Mouse (Mus musculus) CD8-positive naive resting alpha-beta T cell, adult 2 months (primary cell): ENCODE data around the gene Drg1.
"Not testable (repeated sequence)": the region's sequence is repeated elsewhere in the genome, so short reads cannot be mapped to it uniquely, and the experiment has no call there.

Experiments used
- DNase-seq, 2 experiments: peaks; one replicate each; pipeline ENCODE4 v3.0.0; 2022; ENCODE audit warnings: low read depth in 2 of 2, low spot score in 2 of 2

Drg1 gene

DNA sequence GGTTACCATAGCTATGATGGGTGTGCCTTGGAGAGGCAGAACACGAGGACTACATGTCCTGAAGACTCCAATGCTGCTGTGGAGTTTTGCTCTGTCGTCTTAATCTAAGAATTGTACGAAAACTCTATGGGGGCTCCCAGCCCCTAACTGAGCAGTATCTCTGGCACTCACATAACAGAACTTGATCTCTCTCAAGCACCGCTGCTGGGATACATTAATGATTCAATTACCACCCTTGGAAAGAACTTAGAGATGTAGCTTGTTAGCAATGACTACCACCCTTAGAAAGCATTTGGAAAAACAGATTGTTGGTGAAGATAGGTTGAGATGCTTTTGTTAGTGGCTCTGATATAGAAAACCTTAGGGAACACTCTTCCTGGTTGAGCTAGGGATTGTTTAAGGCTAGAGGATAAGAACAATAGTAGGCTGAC lies 98.6 kb downstream of the Drg1 start:
- peak; percentile 47 to 58 for DNase-seq

DNA sequence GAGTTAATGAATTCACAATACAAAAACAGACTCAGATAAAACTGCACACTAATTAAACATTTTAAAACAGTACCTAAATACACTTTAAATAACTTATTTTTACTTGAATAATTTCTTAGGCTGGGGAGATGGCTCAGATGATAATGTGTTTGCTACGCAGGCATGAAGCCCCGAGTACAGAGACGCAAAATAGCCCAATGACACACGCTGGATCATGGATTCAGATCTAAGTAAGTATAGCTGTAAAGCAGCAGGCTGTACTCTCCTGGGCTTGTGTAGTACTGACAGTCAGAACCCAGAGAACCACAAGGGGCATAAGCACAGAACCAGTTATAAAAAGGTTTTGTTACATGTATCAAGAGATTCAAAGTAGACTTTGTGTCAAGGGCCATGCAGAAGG lies 99.1 kb downstream of the Drg1 start:
- DNase-seq, result not testable (repeated sequence)

DNA sequence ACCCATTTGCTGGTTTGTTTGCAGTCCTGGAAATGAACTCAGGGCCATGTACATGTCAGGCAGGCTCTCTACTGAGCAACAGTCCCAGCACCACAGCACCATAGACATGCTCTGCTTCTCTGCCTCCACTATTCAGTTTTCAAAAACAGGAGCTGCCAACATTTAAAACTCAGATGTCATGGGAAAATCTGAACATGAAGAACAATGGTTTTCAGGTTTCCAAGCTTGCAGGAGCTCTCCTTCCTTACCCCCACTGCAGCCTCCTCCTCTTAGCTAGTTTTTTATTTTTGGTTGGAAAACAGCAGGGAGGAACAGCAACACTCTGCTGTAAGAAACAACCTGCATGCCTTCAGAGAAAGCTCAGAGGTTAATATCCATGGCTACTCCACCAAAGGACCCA lies 99.9 kb downstream of the Drg1 start:
- DNase-seq, result peak; percentile 43 to 49

DNA sequence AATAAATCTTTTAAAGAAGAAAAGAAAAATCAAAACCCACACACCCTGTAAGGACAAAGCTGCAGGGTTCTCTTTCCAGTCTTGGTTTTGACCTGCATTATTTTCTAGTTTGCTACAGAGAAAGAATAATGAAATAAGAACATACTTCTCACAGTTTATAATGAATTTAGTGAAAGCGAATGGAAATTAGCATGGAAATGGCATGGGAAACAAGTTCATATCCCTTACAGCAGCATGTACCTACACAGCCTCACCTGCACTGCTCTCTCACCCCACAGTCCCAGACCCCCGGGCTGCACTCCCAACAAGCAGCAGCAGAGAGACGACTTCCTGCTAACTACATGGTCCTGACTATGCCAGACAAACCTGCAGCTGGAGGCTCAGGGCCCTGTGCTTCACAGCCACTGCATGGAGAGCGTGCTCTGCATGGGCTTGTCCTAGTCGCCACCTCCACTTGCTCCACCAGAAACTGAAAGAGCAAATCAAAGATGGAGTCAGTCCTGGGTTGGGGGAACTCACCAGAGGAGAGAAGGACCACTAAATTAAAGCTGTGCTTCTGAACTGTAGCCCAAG lies 100.9 kb downstream of the Drg1 start:
- not testable (repeated sequence) for DNase-seq

DNA sequence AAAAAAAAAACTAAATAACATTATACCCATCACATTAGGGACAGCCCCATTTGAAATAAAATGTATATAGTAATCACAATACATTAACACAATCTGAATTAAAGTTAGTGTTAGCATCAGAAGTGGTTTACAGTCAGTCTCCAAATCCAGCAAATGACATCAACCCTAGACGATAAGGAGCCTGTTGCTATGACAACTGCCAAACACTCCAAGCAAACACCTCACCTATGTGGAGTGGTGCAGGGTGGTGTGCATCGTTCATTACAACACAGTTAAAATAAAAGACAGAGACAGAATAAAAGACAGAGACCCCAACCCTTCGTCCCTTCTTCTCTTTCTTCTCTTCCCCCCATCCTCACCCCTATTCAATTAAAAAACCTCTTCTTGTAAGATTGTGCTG lies 102.6 kb downstream of the Drg1 start:
- not testable (repeated sequence) for DNase-seq

DNA sequence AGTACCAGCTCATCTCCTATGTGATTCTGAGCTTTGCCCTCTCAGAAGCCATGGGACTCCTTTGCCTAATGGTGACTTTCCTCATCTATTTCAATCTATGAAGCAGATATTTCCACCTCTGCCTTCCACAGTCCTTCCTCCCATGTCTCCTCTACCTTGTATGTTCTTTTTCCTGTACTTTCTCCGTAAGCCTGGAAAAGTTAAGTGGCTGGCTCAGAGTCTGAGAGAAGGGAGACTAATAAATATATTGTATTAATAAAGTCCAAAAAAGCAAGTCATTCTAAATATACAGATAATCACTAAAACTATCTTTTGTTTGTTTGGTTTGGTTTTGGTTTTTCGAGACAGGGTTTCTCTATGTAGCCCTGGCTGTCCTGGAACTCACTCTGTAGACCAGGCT lies 103.1 kb downstream of the Drg1 start:
- DNase-seq, result peak; percentile 42 to 54

DNA sequence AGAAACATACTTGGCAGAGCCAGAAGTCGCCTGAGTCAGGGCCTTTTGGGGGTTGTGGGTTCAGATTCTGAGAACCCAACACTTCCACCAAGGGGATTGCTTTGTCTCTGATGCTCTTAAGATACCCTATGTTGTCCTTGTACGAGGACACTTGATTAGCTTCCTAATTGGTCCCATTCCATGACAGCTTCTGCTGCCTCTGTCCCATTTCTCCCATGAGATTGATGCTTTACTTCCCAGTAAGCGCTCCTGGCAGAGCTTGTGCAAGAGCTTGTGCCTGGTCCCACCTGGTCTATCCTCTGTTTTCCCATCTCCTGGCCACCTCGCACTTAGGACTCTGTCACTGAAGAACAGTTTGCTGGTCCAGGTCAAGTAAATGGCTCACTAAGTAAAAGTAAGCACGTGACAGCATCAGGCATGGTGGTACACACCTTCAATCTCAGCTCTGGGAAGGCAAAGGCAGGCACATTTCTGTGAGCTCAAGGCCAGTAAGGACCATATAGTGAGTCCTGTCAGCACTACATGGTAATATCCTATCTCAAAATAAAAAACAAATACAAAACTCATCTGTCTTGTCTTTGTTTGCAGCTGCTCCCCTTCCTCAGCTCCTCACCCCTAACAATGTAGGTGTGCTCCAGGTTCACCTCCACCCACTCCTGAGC lies 103.8 kb downstream of the Drg1 start:
- peak; percentile 67 to 77 for DNase-seq

DNA sequence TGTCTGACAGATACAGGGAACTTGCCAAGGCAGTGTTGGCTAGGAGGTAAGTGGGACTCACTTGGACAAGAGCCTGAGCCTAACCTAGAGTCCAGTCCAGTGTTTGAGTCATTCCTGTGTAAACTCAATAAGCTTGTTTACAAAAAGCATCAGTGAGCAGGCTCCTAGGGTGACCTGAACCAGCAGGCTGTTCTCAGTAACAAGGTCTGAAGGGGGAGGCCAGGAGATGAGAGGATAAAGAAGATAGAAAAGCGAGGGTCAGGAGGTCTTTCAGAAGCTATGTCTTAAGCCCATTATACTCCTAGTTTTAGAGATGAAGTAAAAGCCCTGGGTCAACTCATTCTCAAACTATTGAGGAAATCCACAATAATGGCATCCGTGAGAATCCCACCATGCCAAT lies 104.8 kb downstream of the Drg1 start:
- DNase-seq, result peak; percentile 59 to 69

DNA sequence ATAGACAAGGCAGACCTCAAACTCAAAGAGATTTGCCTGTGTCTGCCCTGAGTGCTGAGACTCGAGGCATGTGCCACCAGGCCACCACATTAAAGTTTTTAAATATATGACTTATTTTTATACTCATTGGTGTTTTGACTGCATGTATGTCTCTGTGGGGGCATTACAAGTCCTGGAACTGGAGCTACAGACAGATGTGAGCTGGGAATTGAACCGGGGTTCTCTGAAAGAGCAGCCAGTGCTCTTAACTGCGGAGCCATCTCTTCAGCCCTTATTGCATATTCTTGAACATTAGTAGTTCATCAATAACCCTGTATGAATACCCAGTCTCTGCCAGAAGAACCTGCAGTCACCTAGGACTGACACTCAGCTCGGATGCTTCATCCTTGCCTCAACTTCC lies 107.4 kb downstream of the Drg1 start:
- not testable (repeated sequence) for DNase-seq

DNA sequence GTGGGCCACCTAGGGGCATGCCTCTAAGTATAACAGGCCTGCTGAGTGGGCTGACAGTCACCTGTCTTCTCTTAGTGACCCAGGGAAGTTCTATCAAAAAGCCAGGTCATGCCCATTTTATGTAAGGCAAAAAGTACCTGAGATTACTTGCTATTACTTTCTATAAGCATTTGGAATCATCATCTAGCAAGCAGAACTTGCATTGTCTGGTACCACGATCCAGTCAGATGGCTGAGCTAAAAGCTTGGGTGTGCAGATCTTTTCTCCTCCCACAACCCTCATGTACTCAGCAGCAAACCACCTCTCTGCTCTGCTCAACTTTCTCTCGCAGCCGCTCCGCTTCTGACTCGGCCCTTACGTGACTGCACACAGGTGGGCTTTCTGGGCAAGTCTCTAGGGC lies 108.2 kb downstream of the Drg1 start:
- DNase-seq, result peak in 1 of 2 experiments; percentile 21

DNA sequence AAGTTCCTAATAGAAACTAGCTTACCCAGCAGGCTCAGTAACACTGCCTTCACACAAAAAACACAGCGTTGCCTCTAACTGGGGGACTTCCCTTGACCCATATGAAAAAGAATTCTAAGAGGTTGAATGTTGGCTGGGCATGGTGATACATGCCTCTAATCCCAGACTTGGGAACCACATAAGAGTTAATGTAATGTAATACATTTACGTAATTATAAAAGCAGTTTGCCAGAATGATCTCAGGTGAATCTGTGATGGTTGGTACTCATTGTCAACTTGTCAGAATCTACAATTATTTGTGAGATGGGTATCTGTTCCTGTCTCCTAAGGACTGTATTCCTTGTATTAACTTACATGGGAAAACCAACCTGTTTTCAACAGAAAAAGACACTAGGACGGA lies 109.2 kb downstream of the Drg1 start:
- DNase-seq, result not testable (repeated sequence)

DNA sequence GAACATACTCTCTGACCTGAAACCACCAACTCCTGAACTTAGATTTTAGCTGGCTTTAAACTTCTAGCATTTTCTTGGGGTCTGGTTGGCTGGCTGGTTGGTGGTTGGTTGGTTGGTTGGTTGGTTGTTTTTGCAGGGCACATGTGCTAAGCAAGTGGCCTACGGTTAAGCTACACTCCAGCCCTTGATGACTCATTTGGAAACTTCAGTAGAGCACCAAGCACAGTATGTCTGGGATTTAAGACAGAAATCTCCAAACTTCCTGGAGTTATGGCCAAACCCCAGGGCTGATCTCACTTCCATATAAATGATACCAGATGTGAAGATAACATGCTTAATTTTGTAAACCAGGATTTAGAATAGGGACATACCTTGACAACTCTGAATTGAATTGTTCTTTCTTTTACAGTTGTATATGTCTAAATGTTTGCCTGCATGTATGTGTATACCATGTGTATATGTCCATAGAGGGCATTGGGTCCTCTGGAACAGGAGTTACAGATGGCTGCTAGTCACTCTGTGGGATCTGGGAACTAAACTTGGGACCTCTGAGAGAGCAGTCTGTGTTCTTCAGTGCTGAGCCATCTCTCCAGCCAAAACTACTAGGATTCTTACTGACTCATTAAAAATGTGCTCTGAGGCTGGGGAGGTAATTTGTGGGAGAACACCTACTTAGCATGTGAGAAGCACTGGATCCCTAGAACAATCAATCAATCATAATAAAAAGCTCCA lies 112.4 kb downstream of the Drg1 start:
- peak; percentile 65 to 77 for DNase-seq

DNA sequence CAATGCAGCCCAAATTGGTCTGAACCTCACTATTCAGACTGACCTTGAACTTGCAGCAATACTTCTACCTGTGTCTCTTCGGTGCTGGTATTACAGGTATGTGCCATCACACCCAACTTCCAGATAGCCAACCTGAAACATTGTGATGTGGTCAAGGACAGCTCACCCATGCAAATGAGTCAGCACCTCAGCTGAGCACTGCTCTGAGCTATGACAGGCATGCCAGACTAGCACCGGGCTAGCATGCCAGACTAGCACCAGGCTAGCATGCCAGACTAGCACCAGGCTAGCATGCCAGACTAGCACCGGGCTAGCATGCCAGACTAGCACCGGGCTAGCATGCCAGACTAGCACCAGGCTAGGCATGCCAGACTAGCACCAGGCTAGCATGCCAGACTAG lies 114.9 kb downstream of the Drg1 start:
- DNase-seq, result not testable (repeated sequence)

DNA sequence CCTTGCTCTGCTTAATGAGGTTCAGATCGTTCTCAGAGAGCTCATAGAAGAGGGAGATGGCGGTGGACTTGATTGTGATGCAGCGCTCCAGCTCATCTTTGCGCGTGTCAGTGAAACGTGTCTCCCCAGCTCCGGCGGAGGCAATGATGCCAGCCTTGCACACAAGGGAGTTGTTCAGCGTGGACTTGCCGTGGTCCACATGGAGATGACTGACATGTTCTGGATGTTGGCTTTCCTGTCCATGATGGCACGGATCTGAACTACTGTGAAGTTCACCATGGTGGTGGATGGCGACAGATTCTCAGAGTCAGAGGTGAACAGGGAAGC lies 115.6 kb downstream of the Drg1 start:
- DNase-seq, result not testable (repeated sequence)

DNA sequence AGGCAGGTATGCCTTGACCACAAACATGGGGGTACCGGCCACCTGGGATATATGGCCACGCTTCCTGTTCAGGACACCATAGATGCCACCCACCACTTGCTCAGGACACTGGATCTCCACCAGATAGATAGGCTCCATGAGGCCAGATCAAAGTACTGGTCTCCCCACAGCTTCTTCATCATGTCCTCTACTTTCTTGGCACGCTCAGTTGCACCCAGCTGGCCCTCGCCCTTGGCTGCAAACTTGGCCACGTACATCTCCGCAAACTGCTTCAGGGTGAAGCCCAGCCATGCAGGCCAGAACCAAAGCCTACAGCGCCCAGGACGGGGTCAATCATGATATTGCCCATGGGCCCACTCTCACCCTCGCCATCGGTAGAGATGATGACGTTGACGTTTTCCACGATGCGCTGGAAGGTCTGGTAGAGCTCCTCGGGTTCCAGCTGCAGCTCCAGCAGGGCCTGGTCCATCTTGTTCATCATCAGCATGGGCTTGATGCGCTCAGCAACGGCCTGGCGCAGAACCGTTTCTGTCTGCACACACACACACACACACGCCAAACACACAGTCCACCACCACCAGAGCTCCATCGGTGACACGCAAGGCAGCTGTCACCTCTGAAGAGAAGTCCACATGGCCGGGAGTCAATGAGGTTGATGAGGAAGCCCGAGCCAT lies 116.1 kb downstream of the Drg1 start:
- DNase-seq, result not testable (repeated sequence)

DNA sequence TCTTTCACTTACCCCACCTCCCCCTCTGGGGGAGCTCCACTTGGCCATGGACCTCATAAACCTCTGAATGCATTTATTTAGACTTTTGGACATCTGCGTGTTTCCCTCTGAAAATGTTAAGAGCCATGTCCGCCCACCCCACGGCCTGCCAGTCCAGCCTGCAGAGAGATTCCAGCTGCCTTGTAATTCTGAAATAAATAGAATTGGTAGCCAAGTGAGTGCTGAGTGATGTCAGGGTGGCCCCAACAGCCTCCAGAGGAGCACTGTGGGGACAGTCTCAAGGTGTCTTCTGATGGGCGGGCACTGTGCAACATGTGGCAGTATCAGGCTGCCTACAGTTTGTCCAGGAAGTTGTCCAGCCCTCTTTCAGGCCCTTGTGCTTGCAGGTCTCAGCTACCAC lies 116.7 kb downstream of the Drg1 start:
- DNase-seq, result not testable (repeated sequence)

DNA sequence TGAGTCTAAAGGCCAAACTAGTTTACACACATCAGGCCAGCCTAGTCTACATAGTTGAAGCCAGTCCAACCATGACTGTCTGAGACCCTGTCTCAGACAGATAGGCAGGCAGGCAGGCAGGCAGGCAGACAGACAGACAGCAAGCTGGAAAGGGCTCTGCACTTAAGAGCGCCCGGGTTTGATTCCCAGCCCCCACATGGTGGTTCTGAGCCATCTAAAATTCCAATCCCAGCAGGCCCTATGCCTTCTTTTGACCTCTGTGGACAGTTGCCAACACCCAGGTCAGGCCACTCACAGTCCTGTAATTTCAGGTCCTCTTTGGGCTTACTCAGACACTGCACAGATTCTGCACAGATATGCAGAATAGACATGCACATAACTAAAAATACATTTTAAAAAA lies 119.4 kb downstream of the Drg1 start:
- DNase-seq, result not testable (repeated sequence)

DNA sequence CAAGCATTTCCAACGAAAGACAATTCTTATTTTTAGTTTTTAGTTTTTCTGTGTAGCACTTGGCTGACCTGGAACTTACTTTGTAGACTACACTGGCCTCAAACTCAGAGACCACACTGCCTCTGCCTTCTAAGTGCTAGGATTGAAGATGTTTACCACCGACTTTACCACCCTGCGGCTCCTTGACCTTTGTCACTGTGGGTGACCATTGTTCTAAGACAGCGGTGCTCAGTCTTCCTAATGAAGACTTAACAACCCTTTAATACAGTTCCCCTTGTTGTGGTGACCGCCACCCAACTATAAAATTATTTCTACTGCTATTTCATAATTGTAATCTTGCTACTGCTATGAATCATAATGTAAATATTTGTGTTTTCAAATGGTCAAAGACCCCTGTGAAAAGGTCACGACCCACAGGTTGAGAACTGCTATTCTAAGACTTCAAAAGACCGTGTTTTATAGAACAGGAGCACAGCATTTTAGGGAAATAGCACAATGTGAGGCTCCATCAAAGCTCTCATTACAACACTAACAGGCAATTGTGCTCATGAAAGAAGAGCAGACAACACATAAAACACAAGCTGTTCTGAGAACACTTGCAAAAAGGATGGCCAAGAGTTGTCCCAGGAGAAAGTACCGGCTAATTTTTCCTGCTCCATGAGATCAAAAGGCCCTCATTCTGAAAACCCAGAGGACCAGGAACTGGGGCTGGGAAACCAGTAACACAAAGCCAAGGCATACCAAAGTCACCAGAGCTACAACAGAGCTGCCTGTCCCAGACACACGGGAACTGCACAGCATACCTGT lies 120.7 kb downstream of the Drg1 start:
- DNase-seq, result not testable (repeated sequence)

DNA sequence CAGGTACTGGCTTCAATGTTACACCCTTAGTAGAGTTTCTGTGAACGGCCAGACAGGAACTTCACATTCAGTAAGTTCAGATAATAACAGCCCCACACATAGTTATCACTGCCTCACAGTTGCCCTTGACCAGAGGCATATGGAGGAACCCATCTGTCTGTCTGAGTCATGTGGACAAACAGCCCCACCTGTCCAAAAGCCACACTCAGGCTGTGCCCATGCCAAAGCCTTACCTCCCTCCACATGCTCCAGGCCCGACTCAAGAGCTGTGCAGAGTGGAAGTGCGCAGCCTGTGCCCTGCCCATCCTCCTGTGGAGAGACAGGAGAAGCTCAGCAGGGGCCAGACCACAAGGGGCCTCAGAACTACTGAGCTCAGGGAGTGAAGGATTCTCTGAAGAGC lies 122.2 kb downstream of the Drg1 start:
- not testable (repeated sequence) for DNase-seq

DNA sequence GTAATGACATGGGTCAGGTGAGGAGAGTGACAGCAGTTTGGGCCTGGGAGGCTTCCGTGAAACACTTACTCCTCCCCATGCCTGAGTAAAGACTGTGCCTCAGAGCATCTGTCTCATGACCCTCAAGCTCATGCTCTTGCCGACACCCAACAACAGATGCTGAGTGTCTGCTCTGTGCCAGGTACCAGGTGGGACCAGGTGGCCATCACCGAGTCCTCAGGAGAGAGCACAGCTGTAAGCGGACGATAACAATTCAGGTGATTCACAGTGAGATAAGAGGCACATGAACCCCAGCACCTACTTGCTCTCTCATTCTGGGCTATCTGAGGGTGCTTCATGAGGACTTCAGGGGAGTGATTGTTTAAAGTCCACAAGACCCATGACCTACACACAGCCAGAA lies 123.8 kb downstream of the Drg1 start:
- DNase-seq, result peak; percentile 80 to 89

DNA sequence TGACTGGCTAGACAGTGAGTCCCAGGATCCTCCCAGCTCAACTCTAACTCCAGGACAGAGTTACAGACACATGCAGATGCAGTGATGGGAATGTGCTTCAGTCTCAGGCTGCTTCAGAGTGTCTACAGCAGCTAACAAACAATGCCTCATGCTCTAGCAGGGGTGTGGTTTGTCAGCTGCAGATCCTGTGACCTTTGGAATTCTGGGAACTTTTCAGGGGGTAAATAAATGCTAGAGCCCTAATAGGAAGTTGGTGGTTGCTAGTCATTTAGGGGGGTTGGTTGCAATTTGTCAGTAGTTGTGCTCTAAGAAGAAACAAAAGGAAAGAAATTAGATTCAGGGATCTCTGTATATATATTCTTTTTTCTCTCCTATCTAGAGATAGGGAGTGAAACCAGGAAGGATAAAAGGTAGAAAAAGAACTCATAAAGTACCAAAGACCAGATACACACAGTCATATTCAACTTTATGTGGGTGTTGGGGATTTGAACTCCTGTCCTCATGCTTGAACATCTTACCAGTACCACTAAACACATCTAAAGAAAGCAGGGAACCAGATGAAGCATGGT lies 125.2 kb downstream of the Drg1 start:
- DNase-seq, result peak in 1 of 2 experiments; percentile 22
